Mouse (Mus musculus) liver, embryonic 14.5 days (tissue): ENCODE data around the gene Lrp5.

Experiments used
- CTCF ChIP-seq: IDR thresholded peaks from 2 replicates; pipeline ENCODE4 v1.5.1; 2016; ENCODE audit warnings: antibody characterized with exemption, low read depth, control low read depth
- EP300 ChIP-seq: IDR thresholded peaks from 2 replicates; pipeline ENCODE4 v1.6.1; 2016; ENCODE audit warnings: antibody characterized with exemption, low read depth

DNA sequence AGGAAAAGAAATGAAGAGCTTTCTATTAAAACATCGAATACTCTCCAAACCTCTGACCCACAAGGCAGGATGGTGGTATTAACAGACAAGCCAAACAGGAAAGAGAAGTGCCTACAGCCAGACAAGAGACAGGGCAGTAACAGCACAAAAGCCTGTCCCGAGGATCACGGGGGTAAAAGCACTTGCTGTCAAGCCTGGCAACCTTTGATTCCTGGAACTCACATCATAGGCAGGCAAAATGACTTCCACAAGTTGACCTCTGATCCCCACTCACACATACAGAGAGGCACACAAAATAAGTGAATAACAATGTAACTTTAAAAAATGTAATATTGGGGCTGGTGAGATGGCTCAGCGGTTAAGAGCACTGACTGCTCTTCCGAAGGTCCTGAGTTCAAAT lies 146.9 kb downstream of the Lrp5 start:
- TF ChIP-seq CTCF (no peak), EP300 (no peak)
